Mouse (Mus musculus) embryonic facial prominence, embryonic 11.5 days (tissue): ENCODE results near the gene Creld2. TPM values are rescaled to one million over a fixed set of nuclear protein-coding genes. Genes with fewer than 3 reads are reported as not detected.

ENCODE experiments used
- ATAC-seq: fragments of 200-750 bp; cut with Nextera tagmentation; replicated peaks from 2 replicates; pipeline ENCODE4 v1.8.0; 2017; ENCODE audit warnings: low read depth; ENCODE audit not compliant: insufficient number of reproducible peaks, low FRiP score, low TSS enrichment
- DNase-seq: peaks from one replicate; pipeline ENCODE4 v3.0.0-alpha.2; 2015; ENCODE audit warnings: low spot score
- H3K27ac ChIP-seq: fragments of 300-500 bp; sonication (generic); replicated peaks from 2 replicates; pipeline ENCODE4 v1.5.1; 2014; ENCODE audit warnings: mild to moderate bottlenecking, low read depth, low read length, control low read depth
- H3K27me3 ChIP-seq: fragments of 300-500 bp; sonication (generic); 2 replicates; pipeline ENCODE4 v1.6.1; 2014; ENCODE audit warnings: mild to moderate bottlenecking, low read length, moderate library complexity, mixed read lengths; ENCODE audit not compliant: control insufficient read depth, insufficient read depth
- H3K36me3 ChIP-seq: fragments of 300-500 bp; sonication (generic); replicated peaks from 2 replicates; pipeline ENCODE4 v1.6.1; 2014; ENCODE audit warnings: low read depth, mild to moderate bottlenecking, low read length, moderate library complexity, mixed read lengths; ENCODE audit not compliant: control insufficient read depth, insufficient read depth
- H3K4me1 ChIP-seq: fragments of 300-500 bp; sonication (generic); 2 replicates; pipeline ENCODE4 v1.6.1; 2014; ENCODE audit warnings: low read length, mixed read lengths; ENCODE audit not compliant: control insufficient read depth, insufficient read depth
- H3K4me2 ChIP-seq: fragments of 300-500 bp; sonication (generic); 2 replicates; pipeline ENCODE4 v1.6.1; 2014; ENCODE audit warnings: low read depth, mild to moderate bottlenecking, control low read depth, low read length, moderate library complexity
- H3K4me3 ChIP-seq: fragments of 300-500 bp; sonication (generic); 2 replicates; pipeline ENCODE4 v1.5.1; 2014; ENCODE audit warnings: low read depth, low read length, control low read depth
- H3K9ac ChIP-seq: fragments of 300-500 bp; sonication (generic); replicated peaks from 2 replicates; pipeline ENCODE4 v1.6.1; 2014; ENCODE audit warnings: mild to moderate bottlenecking, control low read depth, low read length
- H3K9me3 ChIP-seq: fragments of 300-500 bp; sonication (generic); replicated peaks from 2 replicates; pipeline ENCODE4 v1.6.1; 2016; ENCODE audit warnings: mild to moderate bottlenecking, low read length, inconsistent platforms, mixed read lengths; ENCODE audit not compliant: control insufficient read depth
- WGBS: fragments of 180-500 bp; shearing (Covaris S2); extraction: QIAGEN DNeasy Blood & Tissue Kit; methylation state at CpG from one replicate; pipeline ENCODE4 v1.1.7; 2014; 5-methylcytosine and 5-hydroxymethylcytosine counted together
- polyA plus RNA-seq: library from polyadenylated mRNA; unstranded; fragments of >200 nt; fragmentation: Nextera tagmentation; extraction: Ambion mirVana; gene quantifications from 2 replicates; pipeline ENCODE4 v1.2.1, GENCODE M21; 2014

The Creld2 gene
- polyA plus RNA-seq, 1 experiment from 2014 or later, result 76.6 TPM

DNA sequence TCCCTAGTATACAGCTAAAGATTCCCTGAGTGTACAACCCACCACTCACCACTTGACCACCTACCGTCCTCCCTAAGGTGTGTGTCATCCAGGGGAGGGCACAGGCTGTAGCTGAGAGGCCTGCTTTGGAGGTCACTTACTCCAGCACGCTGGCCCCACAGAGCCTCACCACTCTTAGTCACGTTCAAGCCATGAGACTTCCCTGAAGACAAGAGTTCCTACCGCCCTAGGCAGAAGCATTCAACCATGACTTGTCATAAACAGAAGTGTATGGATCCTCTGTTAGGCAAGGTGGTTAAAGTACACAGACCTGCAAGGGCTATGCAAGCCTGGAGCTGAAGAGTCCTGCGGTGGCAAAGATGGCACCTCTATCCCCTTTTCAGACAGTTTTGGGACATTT, 11.2 kb downstream of the Creld2 start:
- DNase-seq (no peak), ATAC-seq (no peak)
- H3K27ac ChIP-seq, result no peak overlapping the region
- 85% methylated on average over 5 of the region's 5 CpGs for WGBS
- no peak overlapping the region for H3K4me3 ChIP-seq
- H3K4me2 ChIP-seq, result no peak overlapping the region
- no peaks in the 10 kb centered on the region for H3K9me3 ChIP-seq
- no peaks in the 10 kb centered on the region for H3K36me3 ChIP-seq
- H3K27me3 ChIP-seq, result no peaks in the 10 kb centered on the region
- no peaks in the 10 kb centered on the region; the same call in 1 of the 2 replicates for H3K4me1 ChIP-seq
- H3K9ac ChIP-seq, result no peak overlapping the region

DNA sequence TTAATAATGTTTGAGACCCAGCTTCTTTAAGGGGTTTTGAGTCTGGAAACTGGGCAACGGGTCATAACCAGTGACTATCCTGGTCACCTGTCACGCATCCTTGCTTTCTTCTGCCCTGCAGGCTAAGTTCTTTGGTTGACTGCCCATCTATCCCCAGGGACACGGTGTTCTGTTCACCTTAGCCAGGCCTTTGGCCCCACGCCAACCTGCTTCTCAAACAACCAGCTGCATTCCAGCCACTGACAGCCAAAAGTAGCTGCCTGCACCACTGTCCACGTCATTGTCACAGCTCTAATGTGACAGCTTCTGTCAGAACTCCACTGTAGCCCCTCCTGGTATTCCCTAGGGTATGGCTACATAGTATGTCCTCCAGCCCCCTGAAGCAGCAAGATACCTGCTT, 12.0 kb downstream of the Creld2 start:
- no peak overlapping the region for H3K9ac ChIP-seq
- ATAC-seq (no peak), DNase-seq (no peak)
- no peak overlapping the region for H3K4me2 ChIP-seq
- H3K4me1 ChIP-seq, result no peaks in the 10 kb centered on the region; the same call in 1 of the 2 replicates
- H3K27ac ChIP-seq, result no peak overlapping the region
- H3K27me3 ChIP-seq, result no peaks in the 10 kb centered on the region
- H3K36me3 ChIP-seq, result no peaks in the 10 kb centered on the region
- WGBS, result 63% methylated on average over 5 of the region's 5 CpGs
- no peak overlapping the region for H3K4me3 ChIP-seq
- H3K9me3 ChIP-seq, result no peaks in the 10 kb centered on the region

DNA sequence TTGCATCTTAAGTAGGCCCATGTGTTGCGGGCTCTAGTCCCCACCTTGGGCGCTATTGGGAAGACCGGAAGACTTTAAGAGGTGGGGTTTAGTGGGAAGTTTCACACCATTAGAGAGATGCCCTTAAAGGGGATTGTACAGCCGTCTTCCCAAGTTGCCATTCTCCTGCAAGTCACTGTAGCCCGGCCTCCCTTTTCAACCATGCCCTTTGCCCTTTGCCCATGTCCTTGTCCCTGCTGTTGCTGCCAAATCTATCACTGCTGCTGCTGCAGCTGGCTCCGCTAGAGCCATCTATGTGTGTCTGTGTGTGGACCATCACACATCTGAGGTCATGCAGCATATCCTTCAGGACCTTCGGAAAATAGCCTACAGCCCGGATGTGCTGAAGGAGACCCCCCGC, 13.1 kb downstream of the Creld2 start:
- Histone ChIP-seq H3K27ac (no peak overlapping the region), H3K9me3 (no peaks in the 10 kb centered on the region), H3K4me3 (no peak overlapping the region), H3K9ac (no peak overlapping the region), H3K4me1 (no peaks in the 10 kb centered on the region; the same call in 1 of the 2 replicates), H3K36me3 (no peaks in the 10 kb centered on the region), H3K27me3 (no peaks in the 10 kb centered on the region), H3K4me2 (no peak overlapping the region)
- no peak for ATAC-seq
- no peak for DNase-seq
- 72% methylated on average over 9 of the region's 9 CpGs for WGBS

DNA sequence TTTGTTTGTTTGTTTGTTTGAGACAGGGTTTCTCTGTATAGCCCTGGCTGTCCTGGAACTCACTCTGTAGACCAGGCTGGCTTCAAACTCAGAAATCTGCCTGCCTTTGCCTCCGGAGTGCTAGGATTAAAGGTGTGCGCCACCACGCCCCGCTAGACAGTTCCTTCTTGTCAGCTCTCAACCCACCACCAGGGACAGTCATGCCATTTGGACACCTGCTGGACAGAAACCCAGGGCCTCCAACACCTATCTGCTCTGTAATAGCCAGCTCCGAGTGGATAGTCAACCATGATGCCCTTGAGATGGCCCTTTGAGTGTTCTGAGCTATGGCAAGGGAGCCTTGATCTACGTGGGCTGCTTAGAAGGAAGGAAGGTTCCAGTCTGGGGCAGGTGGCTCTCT, 16.6 kb downstream of the Creld2 start:
- WGBS, result 78% methylated on average over 6 of the region's 6 CpGs
- Histone ChIP-seq H3K27ac (no peak overlapping the region), H3K27me3 (no peaks in the 10 kb centered on the region), H3K9me3 (no peaks in the 10 kb centered on the region), H3K4me3 (no peak overlapping the region), H3K4me2 (no peak overlapping the region), H3K4me1 (peaks cover 7% of the 10 kb centered on the region; the same call in 1 of the 2 replicates), H3K36me3 (no peaks in the 10 kb centered on the region), H3K9ac (no peak overlapping the region)
- ATAC-seq (no peak), DNase-seq (no peak)

DNA sequence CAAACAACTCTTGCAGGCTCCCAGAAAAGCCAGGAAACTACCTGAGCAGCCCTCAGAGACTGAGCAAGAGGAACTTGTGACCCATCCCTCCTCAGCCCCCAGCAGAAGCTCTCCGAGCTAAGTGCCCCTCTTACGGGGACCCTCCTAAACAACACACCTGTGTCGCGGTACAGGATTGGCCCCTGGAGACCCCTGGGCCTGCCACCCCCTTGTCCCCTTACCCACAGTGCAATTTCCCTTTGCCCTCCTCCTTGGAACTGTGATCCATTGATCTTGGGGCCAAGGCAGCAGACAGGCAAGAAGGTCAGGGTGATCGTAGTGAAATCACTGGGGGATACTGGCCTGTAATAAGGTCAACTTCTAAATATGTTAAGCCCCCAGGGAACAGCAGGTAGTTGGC, 17.1 kb downstream of the Creld2 start:
- WGBS, result 61% methylated on average over 5 of the region's 5 CpGs
- Histone ChIP-seq H3K27ac (no peak overlapping the region), H3K9me3 (no peaks in the 10 kb centered on the region), H3K4me2 (no peak overlapping the region), H3K4me1 (peaks cover 7% of the 10 kb centered on the region; the same call in 1 of the 2 replicates), H3K36me3 (no peaks in the 10 kb centered on the region), H3K9ac (no peak overlapping the region), H3K4me3 (no peak overlapping the region; the same call in 1 of the 2 replicates), H3K27me3 (no peaks in the 10 kb centered on the region)
- no peak for ATAC-seq
- no peak for DNase-seq

DNA sequence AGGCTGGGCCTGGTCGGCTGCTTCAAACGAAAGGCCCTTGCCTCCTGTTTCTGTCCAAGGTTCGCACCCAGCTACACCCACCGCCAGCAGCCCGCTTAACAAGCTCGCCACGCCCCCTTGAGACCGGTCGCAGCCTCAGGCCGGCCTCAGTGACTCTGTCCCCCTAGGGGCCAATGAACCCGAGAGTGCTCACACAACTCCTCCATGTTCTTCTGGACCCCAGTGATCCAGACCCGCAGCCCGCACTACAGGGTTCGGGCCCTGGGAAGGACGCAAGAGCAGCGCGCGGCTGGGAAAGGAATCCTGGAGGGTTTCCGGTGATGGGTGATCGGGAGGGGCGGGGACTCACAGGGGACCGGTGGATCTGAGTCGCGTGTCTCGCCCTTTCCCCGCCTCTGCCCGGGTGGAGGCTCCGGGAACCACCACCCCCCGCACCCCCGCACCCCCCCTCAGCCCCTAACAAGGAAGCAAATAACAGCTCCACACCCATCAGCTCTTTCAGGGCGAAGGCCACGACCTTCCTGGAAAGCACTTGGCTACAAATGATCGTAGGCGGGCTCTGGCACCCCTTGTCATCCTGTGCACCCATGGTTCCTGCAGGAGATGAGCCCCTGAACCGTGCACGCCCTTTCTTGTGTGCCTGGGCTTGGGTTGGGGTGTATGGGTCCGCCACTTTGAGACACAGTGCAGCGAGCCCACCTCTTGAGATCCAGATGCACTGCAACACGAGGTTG, 17.9 kb downstream of the Creld2 start:
- no peaks in the 10 kb centered on the region for H3K36me3 ChIP-seq
- ATAC-seq (peak; percentile 54), DNase-seq (peak; percentile 70)
- peak overlapping the region; percentile 59 for H3K9ac ChIP-seq
- H3K4me2 ChIP-seq, result peak overlapping the region; percentile 88
- peak overlapping the region; percentile 42 for H3K4me3 ChIP-seq
- H3K27ac ChIP-seq, result no peak overlapping the region
- H3K4me1 ChIP-seq, result peaks cover 7% of the 10 kb centered on the region; the same call in 1 of the 2 replicates
- WGBS, result under 1% methylated on average over 39 of the region's 39 CpGs
- H3K9me3 ChIP-seq, result no peaks in the 10 kb centered on the region
- H3K27me3 ChIP-seq, result no peaks in the 10 kb centered on the region

DNA sequence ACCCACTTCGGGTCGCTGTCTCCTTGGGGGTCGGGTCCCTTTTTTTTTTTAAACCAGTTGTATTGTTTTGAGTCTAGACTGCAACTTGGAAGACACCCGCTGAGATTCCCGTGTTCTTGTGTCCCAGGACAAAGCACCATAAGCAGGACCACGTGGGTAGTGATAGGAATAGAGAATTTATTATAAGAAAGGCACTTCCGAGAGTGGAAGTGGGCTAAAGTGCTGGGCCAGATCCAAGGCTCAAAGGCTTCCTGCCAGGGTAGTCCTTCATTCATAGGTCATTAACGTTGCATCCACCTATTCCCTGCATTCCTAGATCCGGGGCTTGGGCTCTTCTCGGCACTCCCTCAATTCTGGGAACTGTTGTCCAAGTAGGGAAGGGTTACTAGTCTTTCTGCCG, 18.5 kb downstream of the Creld2 start:
- H3K4me1 ChIP-seq, result peaks cover 7% of the 10 kb centered on the region; the same call in 1 of the 2 replicates
- no peak overlapping the region for H3K27ac ChIP-seq
- no peak for ATAC-seq
- H3K36me3 ChIP-seq, result no peaks in the 10 kb centered on the region
- H3K4me3 ChIP-seq, result peak overlapping the region; percentile 42
- peak overlapping the region; percentile 88 for H3K4me2 ChIP-seq
- no peaks in the 10 kb centered on the region for H3K9me3 ChIP-seq
- no peaks in the 10 kb centered on the region for H3K27me3 ChIP-seq
- peak overlapping the region; percentile 59; the same call in 1 of the 2 replicates for H3K9ac ChIP-seq
- DNase-seq, result peak; percentile 46
- 1% methylated on average over 11 of the region's 11 CpGs for WGBS

DNA sequence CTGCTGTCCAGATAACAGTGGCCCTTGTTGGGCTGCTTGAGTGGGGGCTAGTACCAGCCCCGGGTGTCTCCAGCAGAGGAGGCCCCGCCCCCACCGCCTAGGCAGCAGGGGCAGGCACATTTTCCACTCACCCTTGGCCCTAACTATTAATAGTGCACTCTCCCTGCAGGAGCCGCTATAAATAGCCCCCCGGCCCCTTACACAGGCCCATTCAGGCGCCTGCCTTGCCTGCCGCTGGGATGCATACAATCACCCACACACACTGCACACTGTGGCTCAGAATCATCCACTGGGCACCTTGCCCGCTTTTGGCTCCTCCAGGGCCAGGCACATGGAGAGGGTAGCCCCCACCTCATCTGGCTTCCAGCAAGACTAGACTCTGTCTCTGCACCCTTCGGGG, 19.8 kb downstream of the Creld2 start:
- DNase-seq, result peak; percentile 35
- Histone ChIP-seq H3K4me1 (peaks cover 9% of the 10 kb centered on the region; the same call in 1 of the 2 replicates), H3K4me3 (no peak overlapping the region), H3K4me2 (no peak overlapping the region), H3K27me3 (no peaks in the 10 kb centered on the region), H3K9me3 (no peaks in the 10 kb centered on the region), H3K9ac (peak overlapping the region; percentile 18; the same call in 1 of the 2 replicates), H3K36me3 (no peaks in the 10 kb centered on the region), H3K27ac (0 out of 2 replicates have a peak overlapping the region, but pooled peaks have one; percentile 28)
- WGBS, result 28% methylated on average over 9 of the region's 9 CpGs
- peak; percentile 26; the same call in 1 of the 2 replicates for ATAC-seq
